Mouse (Mus musculus) C2C12 (cell line): ENCODE measurements at regions not wholly inside any gene's neighbourhood (a gene's known extent, or its start where the extent isn't known, plus 50 kb on each side); places are given as distances from the start of the nearest gene placed in this dataset.

Source experiments
- H3K27me3 ChIP-seq: one replicate; pipeline ENCODE4 v1.6.1; 2011; ENCODE audit not compliant: control insufficient read depth, insufficient read depth, insufficient read length
- H3K36me3 ChIP-seq: one replicate; pipeline ENCODE4 v1.6.1; 2011; ENCODE audit not compliant: control insufficient read depth, insufficient read depth
- H3K4me3 ChIP-seq: one replicate; pipeline ENCODE4 v1.5.1; 2011; ENCODE audit warnings: mild to moderate bottlenecking, control low read depth; ENCODE audit not compliant: poor library complexity, insufficient read depth, severe bottlenecking
- H3K79me2 ChIP-seq: one replicate; pipeline ENCODE4 v1.6.1; 2011; ENCODE audit not compliant: control insufficient read depth, insufficient read depth
- H3K79me3 ChIP-seq: one replicate; pipeline ENCODE4 v1.6.1; 2011; ENCODE audit warnings: low read depth, control low read depth
- H3ac ChIP-seq: one replicate; pipeline ENCODE3; 2011; ENCODE audit warnings: low read depth; ENCODE audit not compliant: control insufficient read depth, insufficient read length
- CEBPB ChIP-seq: IDR thresholded peaks from one replicate; pipeline ENCODE4 v1.6.1; 2011; ENCODE audit warnings: low read depth, mild to moderate bottlenecking, control low read depth, moderate library complexity
- CTCF ChIP-seq: IDR thresholded peaks from one replicate; pipeline ENCODE4 v1.5.1; 2011; ENCODE audit not compliant: control insufficient read depth, insufficient read depth, insufficient read length
- FOSL1 ChIP-seq: IDR thresholded peaks from one replicate; pipeline ENCODE4 v1.8.0; 2011; ENCODE audit warnings: mild to moderate bottlenecking, low read length; ENCODE audit not compliant: poor library complexity, insufficient read depth, severe bottlenecking
- MAX ChIP-seq: IDR thresholded peaks from one replicate; pipeline ENCODE4 v1.6.1; 2011; ENCODE audit warnings: mild to moderate bottlenecking, control low read depth
- MYOD1 ChIP-seq: IDR thresholded peaks from one replicate; pipeline ENCODE4 v1.6.1; 2011; ENCODE audit warnings: low read depth; ENCODE audit not compliant: control insufficient read depth, insufficient read length
- MYOG ChIP-seq: IDR thresholded peaks from one replicate; pipeline ENCODE4 v1.6.1; 2011; ENCODE audit not compliant: control insufficient read depth, insufficient read length; ENCODE audit errors: extremely low read depth
- USF1 ChIP-seq: IDR thresholded peaks from one replicate; pipeline ENCODE4 v1.6.1; 2011; ENCODE audit warnings: low read depth, mild to moderate bottlenecking, control low read depth, moderate library complexity

DNA sequence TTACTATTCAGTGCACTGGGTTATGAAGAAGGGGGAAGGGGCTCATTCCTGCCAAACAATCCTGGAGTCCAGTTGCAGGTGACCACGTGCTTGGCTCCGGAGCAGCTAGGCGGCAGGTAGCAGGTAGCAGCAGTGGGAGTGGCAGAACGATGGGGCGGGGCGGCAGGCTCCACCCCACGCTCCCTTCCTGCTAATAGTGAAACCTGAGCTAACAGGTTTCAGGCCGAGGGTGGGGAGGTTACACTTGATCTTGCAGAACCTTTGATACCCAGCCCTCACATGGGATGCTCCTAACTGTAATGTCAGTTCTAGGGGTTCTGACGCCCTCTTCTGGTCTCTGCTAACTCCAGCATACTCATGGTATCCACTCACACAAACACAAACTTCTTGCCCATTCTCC is 253.5 kb upstream of the Daam1 start:
- H3ac ChIP-seq: no peak overlapping the region
- no peaks in the 10 kb centered on the region for H3K79me3 ChIP-seq
- no peaks in the 10 kb centered on the region for H3K79me2 ChIP-seq
- H3K27me3 ChIP-seq: no peaks in the 10 kb centered on the region
- no peaks in the 10 kb centered on the region for H3K36me3 ChIP-seq
- no peak overlapping the region for H3K4me3 ChIP-seq
- TF ChIP-seq MYOG: no peak
- no peak for TF ChIP-seq MYOD1

DNA sequence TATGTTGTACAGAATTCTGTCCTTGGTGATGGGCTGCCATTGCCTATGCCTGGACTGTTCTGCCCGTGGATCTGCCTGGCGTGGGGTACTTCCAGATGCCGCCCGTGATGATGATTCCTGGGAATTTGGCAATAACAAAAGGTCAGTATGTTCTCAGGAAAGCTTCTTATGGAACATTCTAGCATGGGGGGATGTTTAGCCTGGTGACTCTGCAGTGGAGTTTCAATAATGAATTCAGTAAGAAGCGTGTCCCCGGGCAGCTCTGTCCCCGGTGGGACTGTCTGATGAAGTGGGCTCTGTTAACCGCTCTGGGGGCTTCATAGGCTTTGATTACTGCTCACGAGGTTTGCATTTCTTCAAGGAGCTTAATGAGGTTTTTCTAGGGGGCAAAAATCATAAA is 252.9 kb upstream of the Daam1 start:
- Histone ChIP-seq H3K4me3 (no peak overlapping the region), H3K27me3 (no peaks in the 10 kb centered on the region), H3ac (no peak overlapping the region), H3K79me2 (no peaks in the 10 kb centered on the region), H3K36me3 (no peaks in the 10 kb centered on the region), H3K79me3 (no peaks in the 10 kb centered on the region)
- TF ChIP-seq MYOG (no peak), USF1 (no peak), CEBPB (no peak), MAX (no peak), FOSL1 (no peak), MYOD1 (no peak), CTCF (no peak)

DNA sequence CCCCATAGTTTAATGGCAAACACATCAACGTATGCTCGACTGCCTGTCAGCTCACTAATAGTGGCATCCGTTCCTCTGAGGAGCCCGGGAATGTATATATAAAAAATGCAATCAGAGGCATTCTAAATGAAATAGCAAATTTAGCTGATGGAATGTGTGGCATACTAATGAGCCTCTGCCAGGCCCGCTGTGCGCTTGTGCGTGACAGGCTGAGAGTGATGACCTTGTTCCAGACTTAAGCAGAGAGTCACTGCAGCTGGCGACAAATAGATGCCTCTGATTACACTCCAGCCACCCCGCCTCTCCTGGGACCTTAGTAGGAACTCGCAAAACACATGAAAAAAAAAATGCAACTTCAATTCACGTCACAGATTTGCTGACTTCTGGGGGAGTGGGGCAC is 252.0 kb upstream of the Daam1 start:
- H3ac ChIP-seq: no peak overlapping the region
- no peak overlapping the region for H3K4me3 ChIP-seq
- TF ChIP-seq CTCF (no peak), USF1 (no peak), MYOD1 (no peak), CEBPB (no peak), FOSL1 (no peak), MAX (no peak), MYOG (no peak)
- no peaks in the 10 kb centered on the region for H3K27me3 ChIP-seq
- H3K79me2 ChIP-seq: no peaks in the 10 kb centered on the region
- H3K79me3 ChIP-seq: no peaks in the 10 kb centered on the region
- H3K36me3 ChIP-seq: no peaks in the 10 kb centered on the region

DNA sequence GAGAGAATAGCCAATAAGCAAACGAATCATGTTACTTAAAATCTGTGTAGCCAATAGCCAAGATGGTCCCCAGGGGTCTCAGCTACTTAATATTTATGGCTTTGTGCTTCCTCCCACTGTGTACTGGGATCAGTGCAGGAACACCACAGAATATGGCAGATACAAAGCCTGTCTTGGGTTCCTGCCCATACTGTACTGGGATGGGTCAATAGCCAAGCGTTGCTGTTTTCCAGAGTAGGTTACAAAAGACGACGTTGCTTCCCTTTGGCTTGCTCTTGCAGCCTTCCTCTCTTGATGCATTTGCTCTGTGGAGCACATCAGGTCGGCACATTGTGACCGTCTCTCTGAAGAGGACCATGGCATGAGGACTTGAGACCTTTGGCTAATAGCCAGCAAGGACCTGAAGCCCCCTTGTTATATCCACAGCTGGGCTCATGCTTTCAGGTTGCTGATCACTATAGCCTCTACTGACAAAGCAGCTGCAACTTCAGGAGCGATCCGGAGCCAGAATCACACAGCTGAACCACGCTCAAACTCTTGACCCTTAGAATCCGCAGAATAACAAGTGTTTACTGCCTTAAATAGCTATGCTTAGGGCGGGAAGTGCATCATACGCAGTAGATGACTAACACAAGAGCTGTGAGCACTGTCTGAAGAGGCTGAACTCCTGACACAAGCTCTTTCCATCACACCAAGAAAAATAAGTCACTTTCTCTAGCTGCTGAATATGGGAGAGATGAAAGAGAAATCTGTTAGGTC is 250.2 kb upstream of the Daam1 start:
- TF ChIP-seq MAX (no peak), MYOG (no peak), FOSL1 (no peak), USF1 (no peak), CEBPB (no peak), CTCF (no peak), MYOD1 (no peak)
- H3K4me3 ChIP-seq: no peak overlapping the region

DNA sequence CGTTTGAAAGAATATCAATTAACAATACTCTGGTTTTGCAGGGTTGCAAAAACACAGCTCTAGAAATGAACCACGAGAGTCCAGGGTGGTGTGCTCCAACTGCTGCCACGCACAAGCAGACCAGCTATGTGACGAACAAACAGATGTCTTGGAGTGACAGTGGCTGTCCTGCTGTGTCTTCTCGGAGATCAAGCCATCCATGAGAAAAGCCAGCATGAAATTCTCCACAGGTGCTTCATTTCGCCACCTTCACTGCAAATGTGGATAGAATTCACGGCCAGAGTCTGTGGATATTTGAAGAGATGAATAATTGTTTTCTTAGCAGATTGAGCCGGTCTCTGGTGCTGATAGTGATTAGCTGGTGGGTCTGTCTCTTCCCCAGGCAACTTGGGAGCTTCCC is 246.3 kb upstream of the Daam1 start:
- Histone ChIP-seq H3K4me3 (no peak overlapping the region), H3K36me3 (no peaks in the 10 kb centered on the region), H3K79me3 (no peaks in the 10 kb centered on the region), H3K79me2 (no peaks in the 10 kb centered on the region), H3ac (no peak overlapping the region), H3K27me3 (no peaks in the 10 kb centered on the region)
- no peak for TF ChIP-seq MYOG
- no peak for TF ChIP-seq MYOD1
- no peak for TF ChIP-seq MAX
- no peak for TF ChIP-seq CTCF
- TF ChIP-seq CEBPB: no peak
- TF ChIP-seq FOSL1: no peak
- TF ChIP-seq USF1: no peak

More for the DNA sequence above, 250.2 kb upstream of the Daam1 start:
- H3K79me2 ChIP-seq: no peaks in the 10 kb centered on the region
- H3ac ChIP-seq: no peak overlapping the region
- H3K79me3 ChIP-seq: no peaks in the 10 kb centered on the region
- no peaks in the 10 kb centered on the region for H3K27me3 ChIP-seq
- H3K36me3 ChIP-seq: no peaks in the 10 kb centered on the region

DNA sequence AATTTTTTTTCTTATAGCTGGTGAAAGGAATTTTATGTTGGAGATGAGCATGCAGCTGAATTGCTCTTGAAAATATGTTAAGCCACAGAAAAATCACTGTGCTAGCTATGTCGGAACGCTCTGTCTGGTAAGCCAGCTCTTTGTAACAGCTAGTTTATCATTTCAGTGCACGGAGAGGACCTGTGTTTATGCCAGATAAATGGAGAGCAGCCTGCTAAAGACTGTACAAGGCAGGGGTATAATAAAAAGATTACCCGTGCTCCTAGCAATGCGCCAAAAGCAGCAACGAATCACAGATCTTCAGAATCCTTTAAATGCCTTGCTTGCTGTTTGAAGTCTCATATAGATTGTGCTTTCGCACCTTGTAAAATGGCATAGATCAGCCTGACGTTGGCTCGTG is 232.2 kb upstream of the Daam1 start:
- Histone ChIP-seq H3K27me3 (no peaks in the 10 kb centered on the region), H3K79me2 (no peaks in the 10 kb centered on the region), H3ac (no peak overlapping the region), H3K4me3 (no peak overlapping the region), H3K36me3 (no peaks in the 10 kb centered on the region), H3K79me3 (no peaks in the 10 kb centered on the region)
- TF ChIP-seq MAX: no peak
- no peak for TF ChIP-seq CTCF
- TF ChIP-seq CEBPB: no peak
- no peak for TF ChIP-seq FOSL1
- no peak for TF ChIP-seq MYOG
- TF ChIP-seq MYOD1: no peak
- TF ChIP-seq USF1: no peak
